Mouse (Mus musculus): Measurements from ENCODE around the gene Sytl2. TPM values are rescaled to one million over a fixed set of nuclear protein-coding genes. Genes with fewer than 3 reads are reported as not detected.

Sytl2 gene
- 8.5 TPM for polyA plus RNA-seq (2014; fragmentation: Illumina TruSeq; extraction: RNeasy Lipid Tissue Mini Kit (QIAGEN cat#74804); ENCODE audit: low read depth, low replicate concordance)

DNA sequence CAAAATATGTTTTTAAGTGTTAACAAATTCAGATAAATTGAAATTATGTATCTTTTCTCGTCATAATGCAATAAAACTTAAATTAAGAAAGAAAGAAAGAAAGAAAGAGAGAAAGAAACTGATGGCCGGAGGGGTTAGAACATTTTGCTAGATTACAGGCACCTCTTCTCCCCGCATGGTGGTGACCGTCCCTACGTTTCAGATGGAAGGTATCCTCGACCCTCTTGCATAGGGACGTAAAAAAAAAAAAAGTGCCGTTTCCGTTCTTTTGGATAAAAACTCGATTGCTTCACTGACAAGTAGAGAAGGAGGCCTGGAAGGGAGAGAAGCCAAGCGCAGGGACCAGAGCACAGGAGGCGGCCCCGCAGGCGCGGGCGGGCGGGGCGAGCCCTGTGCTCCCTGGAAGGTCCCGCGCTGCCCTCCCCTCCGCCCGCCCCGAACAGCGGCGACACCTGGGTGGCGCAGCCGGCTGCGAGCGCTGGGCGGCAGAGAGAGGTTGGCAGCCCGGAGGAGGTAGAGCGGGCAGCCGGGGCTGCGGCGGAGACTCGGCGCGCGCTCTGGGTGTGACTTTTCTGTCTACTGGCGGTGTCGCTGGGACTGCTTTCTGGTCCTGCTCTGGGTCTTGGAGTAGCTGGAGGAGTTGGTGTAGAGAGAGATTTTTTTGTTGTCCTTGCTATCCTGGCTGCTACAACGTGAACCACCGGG, at the start of gene Sytl2:
Gene Sytl2 (plus strand): TSS at position 311 of the 705 bp plus-strand sequence.

DNA sequence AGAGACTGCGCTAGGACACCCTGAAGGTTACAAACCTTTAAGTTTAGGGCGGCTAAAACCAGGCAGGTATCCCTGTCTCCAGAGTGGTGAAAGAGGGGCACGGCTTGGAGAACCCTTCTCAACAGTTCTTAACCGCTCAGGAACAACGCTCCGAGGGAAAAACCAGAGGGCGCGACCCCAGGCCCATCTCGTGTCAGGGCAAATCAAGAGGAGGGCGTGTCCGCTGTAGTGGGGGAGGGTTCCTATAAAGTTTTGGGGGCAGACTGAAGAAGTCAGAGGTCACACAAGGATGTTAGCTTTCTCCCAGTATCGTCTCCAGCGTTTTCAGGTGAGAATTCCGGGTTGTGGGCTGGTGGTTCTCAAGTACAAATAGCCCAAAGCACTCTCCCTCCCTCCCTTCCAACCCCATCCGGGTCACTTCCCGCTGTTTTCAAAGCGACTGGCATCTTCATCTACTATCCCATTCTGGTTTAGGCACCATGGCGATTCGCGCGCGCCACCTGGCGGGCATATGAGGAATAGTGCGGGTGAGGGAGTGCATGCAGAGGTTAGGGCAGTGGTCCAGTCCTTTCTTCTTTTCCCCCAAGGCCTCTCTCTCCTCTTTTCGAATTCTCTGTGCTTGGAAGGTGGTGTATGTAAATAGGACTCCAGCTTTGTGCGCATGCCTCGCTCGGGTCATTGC, 36.6 kb upstream of the Sytl2 start, which contains the start of gene Ccdc83:
Gene Ccdc83 (minus strand): TSS at position 489 of the 682 bp plus-strand sequence.

DNA sequence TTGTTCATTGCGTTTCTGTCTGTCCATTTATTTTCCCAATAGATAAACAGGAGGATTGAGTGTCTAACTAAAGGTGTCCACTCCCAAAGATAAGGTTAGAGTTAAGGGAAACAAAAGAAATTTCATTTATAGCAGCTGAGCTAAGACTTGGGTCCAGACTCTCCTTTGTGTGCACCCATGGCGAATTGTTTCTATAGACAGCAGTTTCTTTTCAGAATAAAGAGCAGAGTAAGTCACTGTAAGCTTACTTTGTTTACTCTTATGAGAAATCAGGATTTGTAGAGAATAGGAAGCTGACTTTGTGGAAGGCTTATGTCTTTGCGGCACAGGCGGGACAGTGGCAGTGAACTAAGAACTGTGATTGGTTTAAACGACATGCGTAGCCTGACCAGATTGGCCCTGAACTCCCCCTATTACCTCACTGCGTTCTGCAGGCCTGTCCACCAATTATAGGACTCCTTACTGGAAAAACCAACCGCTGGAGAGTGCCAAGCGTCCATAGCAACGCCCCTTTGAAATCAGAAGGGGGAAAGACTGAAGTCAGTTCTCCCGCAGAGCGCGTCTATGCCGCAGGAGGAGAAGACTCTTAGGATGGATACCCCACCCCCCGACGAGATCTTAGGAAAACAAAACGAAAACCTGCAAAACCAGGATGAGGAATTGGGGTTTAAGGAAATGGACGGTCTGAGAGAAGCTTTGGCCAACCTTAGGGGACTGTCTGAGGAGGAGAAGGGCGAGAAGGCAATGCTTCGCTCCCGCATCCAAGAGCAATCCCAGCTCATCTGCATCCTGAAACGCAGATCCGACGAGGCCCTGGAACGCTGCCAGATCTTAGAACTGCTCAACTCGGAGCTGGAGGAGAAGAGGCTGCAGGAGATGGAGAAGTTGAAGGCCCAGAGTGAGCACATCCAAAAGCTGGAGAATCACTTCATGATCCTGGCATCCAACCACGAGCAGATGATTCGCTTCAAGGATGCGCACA, 124.3 kb downstream of the Sytl2 start, which contains the start of gene Ccdc89:
Gene Ccdc89 (plus strand): TSS at position 558 of the 982 bp plus-strand sequence.

DNA sequence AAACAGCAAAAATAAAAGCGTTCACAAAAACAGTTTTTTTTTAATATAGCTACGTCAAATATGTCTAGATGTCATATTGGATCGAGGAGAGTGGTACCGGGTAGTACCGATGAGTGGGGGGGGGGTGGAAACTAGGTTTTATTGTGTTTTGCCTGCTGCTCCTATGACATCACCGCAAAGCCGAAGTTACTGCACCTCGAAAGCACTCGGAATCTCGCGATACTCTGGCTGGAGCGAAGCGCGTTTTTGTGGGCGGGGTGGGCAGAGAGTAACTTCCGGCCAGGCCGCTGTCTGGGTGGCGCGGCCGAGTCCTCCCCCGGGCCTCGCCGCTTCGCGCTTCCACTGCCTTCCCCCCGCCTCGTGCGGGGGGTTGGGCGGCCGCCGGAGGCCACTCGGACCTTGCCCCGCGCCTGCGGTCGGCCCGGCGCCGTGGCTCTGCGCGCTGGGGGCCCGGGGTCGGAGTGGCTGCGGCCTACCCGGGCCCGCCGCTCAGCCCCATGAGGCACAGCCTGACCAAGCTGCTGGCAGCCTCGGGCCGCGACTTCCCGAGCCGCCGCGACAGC, 140.5 kb downstream of the Sytl2 start, which contains the start of gene Crebzf:
Gene Crebzf (plus strand): TSS at position 212 of the 563 bp plus-strand sequence.

DNA sequence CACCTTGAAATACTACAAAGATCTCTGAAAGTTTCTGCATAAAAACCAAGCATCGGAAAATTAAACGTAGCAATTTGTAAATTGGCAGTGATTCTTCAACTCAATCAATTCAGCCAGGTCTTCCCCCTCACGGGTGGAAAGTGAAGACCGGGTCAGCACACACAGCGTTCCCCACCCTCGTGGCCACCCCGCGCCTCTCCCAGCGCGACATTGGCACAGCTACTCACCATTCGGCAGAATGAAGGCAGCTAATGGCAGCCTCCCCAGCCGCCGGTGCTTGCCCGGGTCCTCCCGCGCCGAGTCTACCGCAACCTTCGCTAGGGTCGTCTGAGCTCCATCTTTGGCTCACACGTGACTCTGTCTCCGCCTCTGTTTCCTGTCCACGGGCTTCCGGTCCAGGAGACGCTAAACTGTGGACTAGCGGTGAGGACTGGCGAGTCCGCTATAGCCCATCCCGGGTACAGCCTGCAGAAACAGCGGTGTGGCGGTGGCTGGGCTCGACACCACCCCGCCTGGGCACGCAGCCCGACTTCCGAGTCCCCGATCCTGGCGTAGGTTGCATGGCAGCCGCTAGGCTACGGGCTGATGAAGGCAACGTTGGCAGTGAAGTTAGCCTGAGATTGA, 154.9 kb downstream of the Sytl2 start, which contains the start of gene Tmem126a:
Gene Tmem126a (minus strand): TSS at position 385 of the 624 bp plus-strand sequence.

Other genes with a start within 250 kb of the Sytl2 start
- gene Picalm, start 172.0 kb upstream of the Sytl2 start, polyA plus RNA-seq (2014; fragmentation: Illumina TruSeq; extraction: RNeasy Lipid Tissue Mini Kit (QIAGEN cat#74804); ENCODE audit: low read depth, low replicate concordance) = 505 TPM
- not detected for gene Ccdc83, start 36.5 kb upstream of the Sytl2 start, polyA plus RNA-seq (2014; fragmentation: Illumina TruSeq; extraction: RNeasy Lipid Tissue Mini Kit (QIAGEN cat#74804); ENCODE audit: low read depth, low replicate concordance)
- 0.64 TPM for gene Ccdc89, start 124.3 kb downstream of the Sytl2 start, polyA plus RNA-seq (2014; fragmentation: Illumina TruSeq; extraction: RNeasy Lipid Tissue Mini Kit (QIAGEN cat#74804); ENCODE audit: low read depth, low replicate concordance)
- 158 TPM for gene Crebzf, start 140.5 kb downstream of the Sytl2 start, polyA plus RNA-seq (2014; fragmentation: Illumina TruSeq; extraction: RNeasy Lipid Tissue Mini Kit (QIAGEN cat#74804); ENCODE audit: low read depth, low replicate concordance)
- 198 TPM for gene Tmem126a, start 155.0 kb downstream of the Sytl2 start, polyA plus RNA-seq (2014; fragmentation: Illumina TruSeq; extraction: RNeasy Lipid Tissue Mini Kit (QIAGEN cat#74804); ENCODE audit: low read depth, low replicate concordance)
- 71.9 TPM for gene Tmem126b, start 173.7 kb downstream of the Sytl2 start, polyA plus RNA-seq (2014; fragmentation: Illumina TruSeq; extraction: RNeasy Lipid Tissue Mini Kit (QIAGEN cat#74804); ENCODE audit: low read depth, low replicate concordance)
- gene Dlg2, start 174.4 kb downstream of the Sytl2 start, polyA plus RNA-seq (2014; fragmentation: Illumina TruSeq; extraction: RNeasy Lipid Tissue Mini Kit (QIAGEN cat#74804); ENCODE audit: low read depth, low replicate concordance) = 222 TPM